Mouse (Mus musculus) kidney, adult 8-10 months (tissue): ENCODE data around the gene Pip5k1a.
"Not testable (repeated sequence)": the region's sequence is repeated elsewhere in the genome, so short reads cannot be mapped to it uniquely, and the experiment has no call there.

Experiments
- DNase-seq, 2 experiments: peaks; one replicate each; pipeline ENCODE4 v3.0.0; 2022

Gene Pip5k1a

DNA sequence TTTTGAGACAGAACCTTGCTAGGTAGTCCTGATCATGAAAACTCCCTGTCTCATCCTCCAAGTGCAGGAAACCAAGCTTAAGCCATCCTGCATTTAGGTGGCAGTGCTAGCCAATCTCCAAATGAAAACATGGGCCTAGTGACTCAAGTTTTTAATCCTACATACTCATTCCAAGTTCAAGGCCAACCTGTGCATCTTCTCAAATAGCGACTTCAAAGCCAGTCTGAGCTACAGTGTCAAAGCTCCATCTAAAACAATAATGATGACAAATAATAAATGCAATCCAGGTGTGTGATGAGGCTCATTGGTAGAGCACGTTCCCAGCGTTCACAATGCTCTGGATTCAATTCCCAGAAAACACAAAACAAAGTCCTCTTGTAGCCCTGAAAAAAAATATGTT, 65.1 kb downstream of the Pip5k1a start:
- DNase-seq: no peak

GRCm38 (mm10) chr3:95029953-95030352, 76.8 kb downstream of the Pip5k1a start:
- DNase-seq: no peak

- DNase-seq: not testable (repeated sequence)
Measured at GRCm38 (mm10) chr3:95029291-95029827, 77.4 kb downstream of the Pip5k1a start.

DNA sequence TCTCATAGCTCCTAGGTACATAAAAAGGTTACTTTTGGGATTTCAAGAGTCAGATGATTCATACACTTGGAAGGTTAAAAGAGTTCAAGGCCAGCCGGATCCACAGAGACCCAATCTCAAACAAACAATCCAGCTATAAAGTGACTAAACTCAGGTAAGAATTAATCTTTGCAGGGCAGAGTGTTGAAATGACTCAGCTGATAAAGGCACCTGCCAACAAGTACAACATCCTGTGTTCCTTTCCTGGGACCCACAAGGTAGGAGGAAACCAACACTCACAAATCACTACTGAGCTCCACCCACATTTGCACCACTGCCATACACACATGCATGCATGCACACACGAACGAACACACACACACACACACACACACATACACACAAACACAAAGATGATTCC, 78.1 kb downstream of the Pip5k1a start:
- DNase-seq: no peak

DNA sequence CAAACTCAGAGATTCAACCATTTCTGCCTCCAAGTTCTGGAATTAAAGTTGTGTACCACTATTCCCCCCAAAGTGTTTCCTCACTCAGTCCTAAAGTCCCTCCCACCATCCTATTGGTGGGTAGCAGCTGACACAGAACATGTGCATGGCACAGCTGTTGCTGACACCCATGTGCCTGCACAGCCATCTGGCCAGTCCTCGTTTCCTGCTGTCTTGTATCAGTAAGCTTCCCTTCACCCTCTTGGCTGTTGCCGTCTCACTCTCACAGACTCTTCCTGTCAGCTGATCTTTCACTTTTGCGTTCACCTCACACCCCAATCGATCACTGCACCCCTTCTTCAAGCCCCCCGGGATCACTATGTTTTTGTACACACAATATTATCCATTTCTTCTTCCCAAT, 79.0 kb downstream of the Pip5k1a start:
- DNase-seq: no peak

DNA sequence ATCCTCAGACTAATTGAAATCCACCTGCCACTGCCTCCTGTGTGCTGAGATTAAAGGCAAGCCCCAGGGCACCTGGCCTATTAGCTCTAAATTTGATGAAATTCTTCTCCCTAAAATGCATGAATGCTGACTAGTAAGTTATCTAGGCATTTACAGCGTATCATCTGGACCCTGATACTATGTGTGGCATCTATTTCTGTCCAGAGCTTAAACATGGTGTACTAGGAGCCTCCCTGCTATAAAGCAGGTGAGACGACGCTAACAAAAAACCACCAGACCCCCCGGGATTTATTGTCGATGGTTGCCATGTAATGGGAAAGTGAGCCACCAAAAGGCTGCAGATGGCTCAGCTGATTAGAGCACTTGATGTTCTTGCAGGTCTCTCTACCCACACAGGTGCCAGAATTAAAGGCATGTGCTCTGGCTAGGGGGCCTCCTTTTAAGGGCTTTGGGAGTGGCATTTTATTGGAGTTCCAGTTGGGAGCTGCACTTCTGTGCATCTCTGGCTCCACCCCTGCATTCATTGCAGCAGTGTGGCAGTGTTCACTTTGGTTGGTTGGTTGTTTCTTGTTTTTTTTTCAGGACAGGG, 79.6 kb downstream of the Pip5k1a start:
- no peak for DNase-seq

- DNase-seq: no peak
Measured at GRCm38 (mm10) chr3:95025202-95025601, 81.5 kb downstream of the Pip5k1a start.

DNA sequence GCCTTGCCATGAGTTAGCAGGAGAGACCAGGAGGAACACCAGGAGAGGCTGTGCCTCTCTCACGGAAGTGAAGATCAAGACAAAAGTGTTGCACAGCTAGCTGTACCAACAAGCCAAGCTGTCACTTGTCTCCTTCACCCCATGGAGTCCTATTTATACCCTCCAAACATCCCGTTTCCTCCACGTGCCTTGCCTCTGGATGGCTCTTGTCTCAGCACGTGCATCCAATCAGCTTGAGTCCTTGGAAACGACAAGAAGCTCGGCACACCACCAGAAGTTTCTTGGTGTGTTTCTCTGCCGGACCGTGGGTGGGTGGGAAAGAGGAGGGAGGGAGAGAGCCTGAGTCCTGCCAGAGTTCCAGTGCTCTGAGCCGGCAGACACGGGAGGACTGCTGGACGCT, 82.2 kb downstream of the Pip5k1a start:
- DNase-seq: no peak

GRCm38 (mm10) chr3:95020956-95021355, 85.8 kb downstream of the Pip5k1a start:
- DNase-seq: not testable (repeated sequence)

- DNase-seq: no peak
Measured at GRCm38 (mm10) chr3:95018741-95019140, 88.0 kb downstream of the Pip5k1a start.

- no peak for DNase-seq
Measured at GRCm38 (mm10) chr3:95016532-95017056, 90.1 kb downstream of the Pip5k1a start.

DNA sequence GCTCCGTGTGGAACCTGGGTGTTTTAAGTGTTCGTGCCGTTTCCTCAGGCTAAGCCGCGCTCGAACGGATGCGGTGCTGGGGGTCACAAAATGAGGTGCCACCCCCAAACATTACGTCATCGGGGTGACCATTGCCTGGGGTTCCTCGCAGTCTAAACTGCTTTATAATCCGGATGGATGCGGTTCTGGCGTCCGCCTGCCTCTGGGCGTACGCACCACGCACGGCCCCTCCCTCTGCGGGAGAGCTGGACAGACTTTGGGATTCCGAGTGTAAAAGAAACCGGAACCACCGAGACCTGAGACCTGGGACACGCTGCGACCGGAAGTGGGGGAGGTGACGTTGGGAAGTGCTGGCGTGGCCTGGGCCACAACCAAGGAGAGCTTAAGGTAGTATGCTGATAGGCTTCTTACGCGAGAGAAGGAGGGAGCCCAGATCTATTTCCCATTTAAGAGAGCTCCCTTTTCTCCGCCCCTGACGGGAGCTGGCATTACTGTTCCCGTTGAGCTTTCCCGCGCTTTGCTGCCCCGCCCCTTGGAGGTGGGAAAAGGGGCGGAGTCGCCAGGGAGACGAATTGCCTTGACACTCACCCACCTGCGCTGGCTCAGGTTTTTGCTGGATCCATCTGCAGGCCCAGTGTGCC, 90.7 kb downstream of the Pip5k1a start:
- DNase-seq: peak; percentile 98

DNA sequence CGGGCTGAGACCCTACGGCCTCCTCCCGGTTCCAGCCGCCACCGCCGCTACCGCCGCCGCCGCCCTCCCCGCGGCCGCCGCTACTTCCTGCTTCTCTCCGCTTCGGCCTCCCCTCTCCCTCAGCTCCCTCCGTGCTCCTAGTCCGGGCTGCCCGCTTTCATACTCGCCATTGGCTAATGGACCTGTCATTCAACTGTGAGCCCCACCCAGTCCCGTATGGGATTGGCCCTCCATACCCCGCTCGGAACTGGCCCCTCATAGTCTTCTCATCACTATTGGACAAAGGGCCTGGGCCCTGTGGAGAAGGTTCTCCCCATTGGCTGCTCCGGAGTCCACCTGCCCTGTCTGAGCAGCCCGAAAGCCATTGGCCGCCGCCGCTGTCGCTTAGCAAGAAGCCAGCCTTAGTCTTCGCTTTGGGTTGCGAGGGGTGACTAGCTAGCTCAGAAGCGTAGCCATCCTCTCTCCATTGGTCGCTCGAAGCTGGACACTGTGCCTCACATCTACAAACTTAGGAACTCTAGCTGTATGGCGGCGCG, 91.3 kb downstream of the Pip5k1a start, which contains the start of gene Zfp687:
TSS of gene Zfp687 (minus strand) at position 112 of the 536 bp plus-strand sequence.
- DNase-seq: peak; percentile 100

GRCm38 (mm10) chr3:95014428-95015151, 92.1 kb downstream of the Pip5k1a start:
- peak; percentile 38 to 49 for DNase-seq

DNA sequence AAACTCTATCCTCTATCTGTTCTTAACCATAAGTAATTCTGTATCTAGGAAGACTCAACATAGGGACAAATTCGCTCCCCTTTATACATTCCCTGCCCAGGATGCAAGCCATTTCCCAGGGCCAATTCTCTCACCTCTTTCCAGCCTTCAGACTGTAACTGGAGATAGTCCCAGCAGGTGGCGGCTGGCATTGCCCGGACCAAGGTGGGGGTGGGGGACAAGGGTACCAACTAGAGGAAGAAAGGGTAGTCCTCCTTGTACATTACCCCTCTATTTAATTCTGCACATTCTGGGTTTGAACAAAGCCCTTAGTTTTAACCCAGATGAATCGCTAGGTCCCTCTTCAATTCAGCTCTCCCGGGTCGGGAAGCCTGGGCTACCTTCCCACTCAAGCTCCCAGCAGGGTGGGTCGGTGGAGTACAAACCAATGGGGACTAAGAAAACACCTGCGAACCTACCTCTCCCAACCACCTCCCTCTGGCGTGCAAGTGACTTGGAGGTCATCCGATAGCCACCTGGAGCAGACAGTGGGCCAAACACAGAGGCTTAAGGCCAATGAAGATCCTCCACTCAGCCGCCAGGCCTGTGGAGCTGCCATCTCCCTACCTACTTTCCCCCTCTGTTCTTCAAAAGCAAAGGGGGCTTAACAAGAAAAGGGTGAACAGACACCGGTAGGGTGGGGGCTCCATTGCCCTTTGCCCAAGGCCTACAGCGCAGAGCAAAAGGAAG, 92.9 kb downstream of the Pip5k1a start:
- no peak for DNase-seq

DNA sequence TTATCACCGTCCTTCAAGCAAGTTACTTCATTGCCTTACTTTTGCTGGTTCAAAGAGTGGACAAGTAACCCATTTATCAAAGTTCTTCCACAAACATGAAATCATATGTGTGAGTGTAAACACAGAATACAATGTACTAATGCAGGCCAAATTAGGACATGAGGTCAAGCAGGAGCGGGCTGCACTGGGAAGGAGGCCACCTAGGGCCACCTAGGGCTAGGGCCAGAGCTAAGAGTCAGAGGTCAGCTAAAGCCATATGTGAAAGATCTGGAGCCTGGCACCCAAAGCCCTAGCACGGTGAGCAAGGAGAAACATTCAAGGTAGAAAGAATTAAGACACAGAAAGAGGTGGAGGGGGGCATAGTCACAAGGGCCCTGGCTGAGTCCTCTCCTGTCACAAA, 93.7 kb downstream of the Pip5k1a start:
- DNase-seq: no peak

- no peak for DNase-seq
Measured at GRCm38 (mm10) chr3:95010396-95010795, 96.3 kb downstream of the Pip5k1a start.
